ENCODE assay signal across 9 mouse cellular contexts in the genomic region with DNA sequence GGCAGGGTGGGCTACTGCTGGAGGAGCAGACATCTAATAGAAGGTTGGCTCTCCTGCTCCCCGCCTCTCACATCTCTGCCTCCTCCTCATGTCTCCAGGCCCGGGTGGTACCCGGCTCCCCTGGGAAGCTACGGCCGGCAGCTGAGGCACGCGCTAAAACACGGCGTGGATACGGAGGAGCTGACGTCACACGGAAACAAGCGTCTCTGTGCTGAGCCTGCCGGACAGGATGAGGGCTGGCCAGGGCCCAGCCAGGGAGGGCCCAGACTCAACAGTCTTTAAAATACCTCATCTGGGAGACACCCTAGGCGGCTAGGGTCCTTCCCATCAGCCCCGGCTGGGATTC. TPM values are rescaled to one million over a fixed set of nuclear protein-coding genes. Genes with fewer than 3 reads are reported as not detected.
DNase-seq lines count a peak whose midpoint lies in the region; ATAC-seq lines count a peak whose summit lies in the region.
"Had no signal": no experiment of that assay in that cellular context is flagged by ENCODE, and none has a peak within 500 bp of the region (broad histone marks: within the 10 kb centered on the region; RNA-seq: fewer than 3 reads in every experiment).

No protein-coding gene starts in this region.

- no peaks in the 10 kb centered on the region; the same call in 1 of the 2 replicates for H3K27me3 ChIP-seq in neural tube, embryonic 11.5 days (ENCODE audit: control insufficient read depth, insufficient read depth, low read length)
- H3K27me3 ChIP-seq in megakaryocyte, embryonic 14.5 days (replicated peaks): peaks cover 90% of the 10 kb centered on the region
- no peaks in the 10 kb centered on the region for H3K27me3 ChIP-seq in stomach, embryonic 14.5 days (ENCODE audit: control insufficient read depth, insufficient read depth, low read length)

- peak overlapping the region; percentile 82 for H3K9ac ChIP-seq in neural tube, embryonic 11.5 days (ENCODE audit: low read length)
- peak overlapping the region; percentile 18; the same call in 1 of the 2 replicates for H3K9ac ChIP-seq in stomach, embryonic 14.5 days (replicated peaks; ENCODE audit: low read depth, low read length)

- 2% methylated on average over 16 of the region's 16 CpGs for WGBS in neural tube, embryonic 11.5 days
- 1% methylated on average over 16 of the region's 16 CpGs for WGBS in stomach, embryonic 14.5 days

- peak; percentile 82 for DNase-seq in neural tube, embryonic 11.5 days (ENCODE audit: low spot score)
- DNase-seq in neural tube, embryonic 10.5 days (ENCODE audit: extremely low spot score, low spot score): no peak
- peak; percentile 80 to 81 for DNase-seq in cerebellum, postnatal 36 days
- peak; percentile 49 for DNase-seq in gastrocnemius, postnatal 14 days
- DNase-seq in induced T-regulatory cell, adult 2 months (ENCODE audit: low read depth): peak; percentile 45
- peak; percentile 79 to 86 for DNase-seq in left cerebral cortex, postnatal 10 days (ENCODE audit: extremely low spot score in 1 of 2, low spot score in 2 of 2)

- H3K4me1 ChIP-seq in neural tube, embryonic 11.5 days (ENCODE audit: control insufficient read depth, insufficient read depth, low read length): peaks cover 8% of the 10 kb centered on the region
- peaks cover 12% of the 10 kb centered on the region for H3K4me1 ChIP-seq in megakaryocyte, embryonic 14.5 days
- H3K4me1 ChIP-seq in stomach, embryonic 14.5 days (ENCODE audit: control insufficient read depth, insufficient read depth, low read length): peaks cover 6% of the 10 kb centered on the region; the same call in 1 of the 2 replicates

- ATAC-seq in neural tube, embryonic 11.5 days (ENCODE audit: insufficient read depth, low FRiP score, low TSS enrichment): peak; percentile 88
- peak; percentile 84; the same call in 1 of the 2 replicates for ATAC-seq in stomach, embryonic 14.5 days (ENCODE audit: insufficient number of reproducible peaks, insufficient read depth, low FRiP score, low read depth)

- H3K4me3 ChIP-seq in neural tube, embryonic 11.5 days (ENCODE audit: low read depth, low read length): peak overlapping the region; percentile 55
- peak overlapping the region; percentile 4 for H3K4me3 ChIP-seq in megakaryocyte, embryonic 14.5 days (replicated peaks)
- peak overlapping the region; percentile 41 for H3K4me3 ChIP-seq in stomach, embryonic 14.5 days (ENCODE audit: low read depth, low read length)

- no peaks in the 10 kb centered on the region for H3K9me3 ChIP-seq in neural tube, embryonic 11.5 days (ENCODE audit: control insufficient read depth, low read length)
- peaks cover 25% of the 10 kb centered on the region for H3K9me3 ChIP-seq in megakaryocyte, embryonic 14.5 days
- H3K9me3 ChIP-seq in stomach, embryonic 14.5 days (ENCODE audit: control insufficient read depth, low read depth, low read length): no peaks in the 10 kb centered on the region

- intact Hi-C loops in gastrocnemius, postnatal 14 days (cut with DNase I; ENCODE audit: low total_unique reads): no loop called here
- intact Hi-C loops in left cerebral cortex, postnatal 10 days (cut with DNase I): no loop called here

- H3K27ac ChIP-seq in neural tube, embryonic 11.5 days (ENCODE audit: low read depth, low read length): peak overlapping the region; percentile 82
- no peak overlapping the region for H3K27ac ChIP-seq in stomach, embryonic 14.5 days (ENCODE audit: low read length)
- H3K27ac ChIP-seq: macrophage had no signal

- H3K36me3 ChIP-seq in neural tube, embryonic 11.5 days (ENCODE audit: control insufficient read depth, insufficient read depth, low read length): no peaks in the 10 kb centered on the region
- H3K36me3 ChIP-seq in megakaryocyte, embryonic 14.5 days (replicated peaks; ENCODE audit: low read length): no peaks in the 10 kb centered on the region
- no peaks in the 10 kb centered on the region for H3K36me3 ChIP-seq in stomach, embryonic 14.5 days (ENCODE audit: control insufficient read depth, insufficient read depth, low read length)

- peak overlapping the region; percentile 96 for H3K4me2 ChIP-seq in neural tube, embryonic 11.5 days (ENCODE audit: low read depth)
- peak overlapping the region; percentile 85 for H3K4me2 ChIP-seq in stomach, embryonic 14.5 days (replicated peaks; ENCODE audit: low read depth, low read length)

RNA-seq across cellular contexts. Expression of a gene that starts 15.6 kb away (rescaled TPM):
- 17.8 and 22.7 TPM in 2 replicates for polyA plus RNA-seq in neural tube, embryonic 11.5 days (2014; fragmentation: Nextera tagmentation; extraction: Ambion mirVana)
- 1 to 10 TPM; 1.6 to 2.6 TPM for total RNA-seq in gastrocnemius, postnatal 14 days (2021)
- total RNA-seq in left cerebral cortex, postnatal 10 days (2021): 100 to 1,000 TPM; 174 to 187 TPM
- polyA plus RNA-seq in megakaryocyte, embryonic 14.5 days (2012; ENCODE audit: insufficient read depth, low replicate concordance): not detected in 2 replicates
- polyA plus RNA-seq in stomach, embryonic 14.5 days (2014; fragmentation: Nextera tagmentation; extraction: Ambion mirVana): 12.9 and 14.8 TPM in 2 replicates
- polyA plus RNA-seq: macrophage had no signal

RNA-seq across cellular contexts. Expression of a gene that starts 52.3 kb away (rescaled TPM):
- not detected in 2 replicates for polyA plus RNA-seq in neural tube, embryonic 11.5 days (2014; fragmentation: Nextera tagmentation; extraction: Ambion mirVana)
- under 1 TPM; 0.53 to 0.62 TPM for total RNA-seq in gastrocnemius, postnatal 14 days (2021)
- total RNA-seq in left cerebral cortex, postnatal 10 days (2021): 10 to 100 TPM; 33.0 to 34.9 TPM
- polyA plus RNA-seq in megakaryocyte, embryonic 14.5 days (2012; ENCODE audit: insufficient read depth, low replicate concordance): not detected in 2 replicates
- polyA plus RNA-seq in stomach, embryonic 14.5 days (2014; fragmentation: Nextera tagmentation; extraction: Ambion mirVana): not detected in 2 replicates

Comparison
In these comparisons a context has a peak if more than half of its experiments do, and no peak if none do; other contexts are left out.
1. H3K4me3 ChIP-seq: peak in every context shown above with its lines; median percentile 55 in neural tube, embryonic 11.5 days; 41 in stomach, embryonic 14.5 days; 4 in megakaryocyte, embryonic 14.5 days.
2. RNA of a gene that starts 15.6 kb away (polyA plus RNA-seq): 17.8 to 22.7 TPM in neural tube, embryonic 11.5 days and 12.9 to 14.8 TPM in stomach, embryonic 14.5 days; not detected in megakaryocyte, embryonic 14.5 days; every median in the first group is over 10 times any median in the second.